Mouse (Mus musculus) CH12.LX (cell line): Measurements from ENCODE around the gene Gprin1.

Experiments used
- EP300 ChIP-seq: IDR thresholded peaks from 2 replicates; pipeline ENCODE4 v1.6.1; 2011; ENCODE audit warnings: low read length, improper control_type of control experiment
- MAFK ChIP-seq: IDR thresholded peaks from 2 replicates; pipeline ENCODE4 v1.6.1; 2011; ENCODE audit warnings: low read length, improper control_type of control experiment; ENCODE audit not compliant: insufficient replicate concordance
- MAZ ChIP-seq: IDR thresholded peaks from 2 replicates; pipeline ENCODE4 v1.6.1; 2012; ENCODE audit warnings: low read depth, mild to moderate bottlenecking, inconsistent platforms, low read length, improper control_type of control experiment, moderate library complexity
- POLR2A ChIP-seq: IDR thresholded peaks from 2 replicates; pipeline ENCODE4 v1.6.1; 2011; ENCODE audit warnings: low read depth, mild to moderate bottlenecking, improper control_type of control experiment, low read length
- TCF12 ChIP-seq: IDR thresholded peaks from 2 replicates; pipeline ENCODE4 v1.6.1; 2014; ENCODE audit warnings: low read depth, mild to moderate bottlenecking, inconsistent platforms, low read length, improper control_type of control experiment

DNA sequence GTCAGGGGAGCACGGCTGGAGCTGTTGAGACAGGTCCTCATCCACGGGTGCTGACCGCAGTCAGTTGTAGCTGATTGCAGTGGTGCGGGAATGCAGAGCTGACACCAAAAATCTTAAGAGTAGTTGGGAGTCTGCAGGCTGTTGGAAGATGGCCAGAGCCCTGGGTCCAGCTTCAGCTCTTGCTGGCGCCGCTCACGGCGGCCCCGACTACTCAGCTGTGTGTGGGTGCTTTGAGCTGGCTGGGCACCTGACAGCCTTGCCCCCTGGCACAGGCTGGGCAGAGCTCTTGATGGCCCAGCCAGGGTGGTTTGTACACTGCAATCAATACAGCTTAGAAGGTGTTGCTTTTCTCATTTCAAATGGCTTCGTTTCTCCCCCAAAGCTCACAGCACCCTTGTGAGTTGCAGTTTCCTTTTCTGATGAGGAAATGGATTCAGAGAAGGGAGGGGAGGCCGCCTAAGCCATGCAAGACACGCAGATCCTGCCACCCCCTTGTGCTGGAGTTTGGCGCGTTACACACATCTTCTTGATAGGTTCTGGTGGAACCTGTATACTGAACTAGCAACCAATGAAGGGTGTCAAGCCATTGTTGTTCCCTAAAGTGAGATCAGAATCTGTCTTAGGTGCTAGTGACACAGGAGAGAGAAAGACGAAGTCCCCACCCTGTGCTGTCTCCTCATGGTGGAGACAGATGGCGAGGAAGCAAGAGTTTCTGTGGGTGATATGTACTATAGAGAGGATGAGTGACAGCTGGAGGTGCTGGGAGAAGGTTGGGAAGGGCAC, 48.4 kb upstream of the Gprin1 start:
- no peak for TF ChIP-seq MAZ
- no peak for TF ChIP-seq POLR2A
- TF ChIP-seq MAFK, result no peak
- no peak for TF ChIP-seq EP300
- TF ChIP-seq TCF12, result no peak
